Mouse (Mus musculus) midbrain, postnatal 0 days (tissue): ENCODE data around the gene Gmnn. TPM values are rescaled to one million over a fixed set of nuclear protein-coding genes. Genes with fewer than 3 reads are reported as not detected.

Experiments used
- ATAC-seq: fragments of 200-750 bp; cut with Nextera tagmentation; 2 replicates; pipeline ENCODE4 v1.8.0; 2017; ENCODE audit warnings: moderate number of reproducible peaks, mild to moderate bottlenecking, moderate TSS enrichment, moderate library complexity; ENCODE audit not compliant: low FRiP score
- DNase-seq: peaks from one replicate; pipeline ENCODE4 v3.0.0-alpha.2; 2015; ENCODE audit warnings: low spot score
- H3K27ac ChIP-seq: fragments of 300-500 bp; sonication (generic); 2 replicates; pipeline ENCODE4 v1.5.1; 2014; ENCODE audit warnings: low read depth, mild to moderate bottlenecking, low read length, mixed read lengths
- H3K27me3 ChIP-seq: fragments of 300-500 bp; sonication (generic); 2 replicates; pipeline ENCODE4 v1.6.1; 2014; ENCODE audit warnings: low read length, control low read depth, mixed read lengths; ENCODE audit not compliant: insufficient read depth
- H3K36me3 ChIP-seq: fragments of 300-500 bp; sonication (generic); 2 replicates; pipeline ENCODE4 v1.6.1; 2014; ENCODE audit warnings: low read length, control low read depth, mixed read lengths; ENCODE audit not compliant: insufficient read depth
- H3K4me1 ChIP-seq: fragments of 300-500 bp; sonication (generic); 2 replicates; pipeline ENCODE4 v1.6.1; 2014; ENCODE audit warnings: mild to moderate bottlenecking, control low read depth, antibody characterized with exemption, low read length, mixed read lengths; ENCODE audit not compliant: insufficient read depth
- H3K4me2 ChIP-seq: fragments of 300-500 bp; sonication (generic); 2 replicates; pipeline ENCODE4 v1.6.1; 2014; ENCODE audit warnings: low read depth, mild to moderate bottlenecking, low read length, mixed read lengths; ENCODE audit not compliant: poor library complexity, severe bottlenecking
- H3K4me3 ChIP-seq: fragments of 300-500 bp; sonication (generic); 2 replicates; pipeline ENCODE4 v1.5.1; 2014; ENCODE audit warnings: low read depth, mild to moderate bottlenecking, low read length, moderate library complexity
- H3K9ac ChIP-seq: fragments of 300-500 bp; sonication (generic); replicated peaks from 2 replicates; pipeline ENCODE4 v1.6.1; 2014; ENCODE audit warnings: mild to moderate bottlenecking, low read length, moderate library complexity, mixed read lengths; ENCODE audit not compliant: poor library complexity, severe bottlenecking
- H3K9me3 ChIP-seq: fragments of 300-500 bp; sonication (generic); 2 replicates; pipeline ENCODE4 v1.6.1; 2016; ENCODE audit warnings: low read length, control low read depth
- CTCF ChIP-seq: IDR thresholded peaks from 2 replicates; pipeline ENCODE4 v1.5.1; 2016; ENCODE audit warnings: antibody characterized with exemption, mild to moderate bottlenecking
- WGBS: fragments of 180-500 bp; shearing (Covaris S2); extraction: QIAGEN DNeasy Blood & Tissue Kit; methylation state at CpG from one replicate; pipeline ENCODE4 v1.1.7; 2014; 5-methylcytosine and 5-hydroxymethylcytosine counted together
- polyA plus RNA-seq: library from polyadenylated mRNA; unstranded; fragments of >200 nt; fragmentation: Nextera tagmentation; extraction: Ambion mirVana; gene quantifications from 2 replicates; pipeline ENCODE4 v1.2.1, GENCODE M21; 2015
- total RNA-seq: library from RNA; depleted of rRNA; stranded (reverse); fragments of >200 nt; gene quantifications from 2 replicates; pipeline ENCODE4 v1.2.3, GENCODE M21; 2014

The Gmnn gene
- total and polyA plus RNA-seq, 2 experiments from 2014 or later = 9.4 to 10.2 TPM

GRCm38 (mm10) chr13:24800674-24801307, 39.1 kb upstream of the Gmnn start:
- Histone ChIP-seq H3K36me3 (no peaks in the 10 kb centered on the region), H3K9ac (peak overlapping the region; percentile 79), H3K27me3 (no peaks in the 10 kb centered on the region), H3K4me3 (peak overlapping the region; percentile 91), H3K4me2 (peak overlapping the region; percentile 86), H3K27ac (peak overlapping the region; percentile 99), H3K9me3 (no peaks in the 10 kb centered on the region), H3K4me1 (peaks cover 16% of the 10 kb centered on the region)
- ATAC-seq (peak; percentile 97), DNase-seq (peak; percentile 98)
- peak; percentile 36; the same call in 1 of the 2 replicates for TF ChIP-seq CTCF
- WGBS = 0% methylated on average over 42 of the region's 42 CpGs

- Histone ChIP-seq H3K36me3 (no peaks in the 10 kb centered on the region), H3K4me3 (peak overlapping the region; percentile 91), H3K4me1 (peaks cover 16% of the 10 kb centered on the region), H3K4me2 (peak overlapping the region; percentile 86), H3K9ac (peak overlapping the region; percentile 48), H3K27ac (peak overlapping the region; percentile 99), H3K27me3 (no peaks in the 10 kb centered on the region), H3K9me3 (no peaks in the 10 kb centered on the region)
- peak; percentile 27 for DNase-seq
- WGBS = under 1% methylated on average over 31 of the region's 31 CpGs
- ATAC-seq = peak; percentile 11; the same call in 1 of the 2 replicates
- TF ChIP-seq CTCF = no peak
Measured at GRCm38 (mm10) chr13:24799925-24800673, 38.4 kb upstream of the Gmnn start.

- ATAC-seq = no peak
- TF ChIP-seq CTCF = no peak
- Histone ChIP-seq H3K27ac (no peak overlapping the region), H3K27me3 (no peaks in the 10 kb centered on the region), H3K9me3 (no peaks in the 10 kb centered on the region), H3K36me3 (no peaks in the 10 kb centered on the region), H3K4me1 (peaks cover 13% of the 10 kb centered on the region), H3K9ac (no peak overlapping the region), H3K4me3 (peak overlapping the region; percentile 91; the same call in 1 of the 2 replicates), H3K4me2 (peak overlapping the region; percentile 86)
- DNase-seq = no peak
- WGBS = 75% methylated on average over 5 of the region's 5 CpGs
Measured at GRCm38 (mm10) chr13:24799378-24799777, 37.7 kb upstream of the Gmnn start.

GRCm38 (mm10) chr13:24798686-24799085, 37.0 kb upstream of the Gmnn start:
- ATAC-seq (no peak), DNase-seq (no peak)
- Histone ChIP-seq H3K27me3 (no peaks in the 10 kb centered on the region), H3K4me2 (no peak overlapping the region), H3K27ac (no peak overlapping the region), H3K9ac (no peak overlapping the region), H3K36me3 (no peaks in the 10 kb centered on the region), H3K9me3 (no peaks in the 10 kb centered on the region), H3K4me1 (peaks cover 9% of the 10 kb centered on the region; the same call in 1 of the 2 replicates), H3K4me3 (no peak overlapping the region)
- TF ChIP-seq CTCF = no peak
- WGBS = 99% methylated on average over 4 of the region's 4 CpGs

- DNase-seq (no peak), ATAC-seq (no peak)
- 93% methylated on average over 9 of the region's 9 CpGs for WGBS
- Histone ChIP-seq H3K9ac (no peak overlapping the region), H3K4me2 (no peak overlapping the region), H3K27me3 (no peaks in the 10 kb centered on the region), H3K9me3 (no peaks in the 10 kb centered on the region), H3K4me3 (no peak overlapping the region), H3K36me3 (no peaks in the 10 kb centered on the region), H3K27ac (no peak overlapping the region), H3K4me1 (no peaks in the 10 kb centered on the region)
- TF ChIP-seq CTCF = no peak
Measured at GRCm38 (mm10) chr13:24792411-24793045, 30.8 kb upstream of the Gmnn start.
